Mouse (Mus musculus) adipocyte (in vitro differentiated cells): Measurements from ENCODE around the gene Pde4b.
A peak's percentile ranks its signal among the peaks of the same experiment; 100 is the strongest.

Source experiments
- DNase-seq: peaks from one replicate; pipeline ENCODE4 v3.0.0-alpha.2; 2016; ENCODE audit warnings: low spot score

Gene Pde4b

DNA sequence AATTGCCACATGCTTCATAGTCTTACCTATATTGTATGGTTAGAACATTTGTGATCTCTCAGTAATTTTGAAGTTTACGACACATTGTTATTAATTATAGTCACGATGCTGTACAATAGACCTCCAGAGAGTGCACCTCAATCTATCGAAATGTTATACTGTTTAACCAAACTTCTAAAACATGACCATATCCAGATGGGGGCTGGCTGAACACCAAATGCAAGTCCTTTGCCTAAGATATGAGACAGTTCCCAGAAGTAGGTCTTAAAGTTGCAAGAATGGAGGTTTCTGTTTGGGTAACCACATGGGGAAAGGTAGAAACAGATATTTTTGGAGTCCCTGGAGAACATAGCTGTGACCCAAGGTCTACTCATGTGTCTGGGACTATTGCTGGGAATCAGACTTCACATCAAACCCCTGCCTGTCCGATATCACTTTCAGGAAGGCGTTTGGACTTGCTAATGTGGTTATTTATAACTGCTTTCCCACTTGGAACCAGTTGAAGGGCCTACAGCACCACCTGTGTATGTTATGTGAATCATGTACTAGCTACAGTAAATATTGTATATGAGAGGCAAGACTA, 452.3 kb downstream of the Pde4b start:
- DNase-seq = no peak

GRCm38 (mm10) chr4:102542976-102543375, 455.6 kb downstream of the Pde4b start:
- DNase-seq = peak; percentile 65

DNA sequence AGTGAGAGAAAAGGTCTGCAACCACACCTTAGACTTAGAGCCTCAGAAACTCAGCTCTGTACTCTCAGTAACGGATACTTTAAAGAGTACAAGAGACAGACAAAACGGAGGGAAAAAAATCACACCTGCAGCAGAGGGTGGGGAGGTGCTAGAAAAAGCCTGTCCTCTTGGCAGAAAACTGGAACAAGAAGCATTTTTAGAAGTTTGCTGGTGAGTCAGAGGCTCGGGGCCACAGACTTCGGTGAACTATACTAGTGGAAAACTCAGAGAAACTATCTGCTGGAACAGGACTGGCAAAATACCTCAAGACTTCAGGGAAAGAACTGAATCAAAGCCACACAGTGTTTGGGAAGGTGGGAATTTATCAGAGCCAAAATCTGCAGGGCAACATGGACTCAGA, 457.9 kb downstream of the Pde4b start:
- peak; percentile 23 for DNase-seq

DNA sequence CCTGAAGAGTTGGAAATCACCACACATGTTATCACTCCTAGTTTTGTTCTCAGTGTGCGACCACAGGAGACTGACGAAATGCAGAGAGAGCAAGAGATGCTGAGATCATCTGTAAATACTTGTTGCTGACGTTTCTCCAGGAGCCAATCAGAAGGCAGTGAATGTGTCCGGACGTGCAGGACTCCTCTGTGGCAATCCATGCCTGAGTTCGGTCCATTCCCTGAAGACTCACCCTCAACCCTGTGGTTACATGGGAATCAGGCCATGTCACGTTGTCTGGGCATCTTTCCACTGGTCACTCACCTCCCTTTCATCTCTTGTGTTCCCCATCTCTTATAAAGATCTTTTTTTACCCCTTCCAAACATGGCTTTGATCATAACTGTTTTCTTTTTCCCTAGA, 468.2 kb downstream of the Pde4b start:
- DNase-seq = no peak

GRCm38 (mm10) chr4:102557006-102557405, 469.7 kb downstream of the Pde4b start:
- no peak for DNase-seq

GRCm38 (mm10) chr4:102557508-102558220, 470.3 kb downstream of the Pde4b start:
- DNase-seq = no peak

DNA sequence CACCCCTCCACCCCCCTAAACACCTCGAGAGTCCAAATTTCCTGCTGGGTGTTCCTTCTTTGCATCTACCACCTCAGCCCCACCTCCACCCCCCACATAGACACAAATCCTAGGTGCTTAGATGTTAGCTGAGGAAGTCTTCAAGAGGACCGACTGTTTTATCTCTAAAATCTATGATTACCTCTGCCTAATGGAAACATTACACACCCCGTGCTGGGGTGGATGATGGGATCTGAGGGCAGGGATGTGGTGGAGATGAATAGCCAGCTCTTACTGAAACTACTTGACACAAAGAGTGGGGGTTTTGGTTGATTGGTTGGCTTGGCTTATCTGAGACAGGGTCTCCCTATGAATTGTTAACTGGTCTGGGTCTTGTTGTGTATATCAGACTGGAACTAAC, 471.0 kb downstream of the Pde4b start:
- DNase-seq = no peak

DNA sequence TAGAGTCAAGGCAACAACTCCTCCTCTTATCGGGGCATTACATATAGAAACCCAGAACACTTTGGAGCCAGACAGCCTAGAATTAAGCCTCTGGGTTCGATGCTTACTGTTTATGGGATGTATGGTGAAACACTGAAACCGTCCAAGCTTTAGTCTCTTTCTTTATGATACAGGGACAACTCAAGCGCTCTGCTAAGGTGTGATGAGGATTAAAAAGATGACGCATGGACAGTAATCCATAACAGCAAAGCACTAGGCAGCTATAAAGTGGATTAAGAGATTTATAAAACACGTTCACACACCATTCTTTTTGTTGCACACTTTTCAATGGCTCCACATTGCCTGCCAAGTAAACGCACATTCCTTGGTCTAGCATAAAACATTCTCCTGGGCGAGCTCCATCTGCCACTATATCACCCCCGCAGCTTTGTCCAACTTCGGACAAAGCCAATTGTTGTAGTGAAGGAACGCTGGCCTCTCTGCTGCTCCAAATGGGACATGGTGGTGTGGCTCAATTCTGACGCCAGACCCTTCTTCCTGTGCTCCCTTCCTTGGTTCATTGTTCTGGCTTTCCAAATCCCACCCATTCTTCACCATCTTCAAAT, 473.4 kb downstream of the Pde4b start:
- DNase-seq = no peak

GRCm38 (mm10) chr4:102563273-102563855, 476.0 kb downstream of the Pde4b start:
- no peak for DNase-seq

DNA sequence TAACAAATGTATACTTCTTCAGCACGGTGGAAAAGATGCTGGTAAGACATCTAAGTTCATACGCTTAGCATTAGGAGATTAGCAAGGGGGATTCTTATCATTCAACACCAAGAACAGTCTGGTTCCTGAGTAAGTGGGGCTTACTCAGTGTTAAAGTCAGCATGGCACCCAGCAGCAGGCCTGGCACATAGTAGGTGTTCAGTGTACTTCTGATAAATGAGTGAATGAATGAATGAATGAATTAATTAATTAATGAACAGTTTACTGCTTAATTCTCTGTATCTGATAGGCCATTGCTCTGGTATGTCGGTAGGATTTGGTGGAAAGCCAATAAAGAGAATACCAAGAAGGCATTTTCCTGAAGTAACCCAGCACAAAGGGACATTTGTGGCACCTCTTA, 476.9 kb downstream of the Pde4b start:
- DNase-seq = no peak

DNA sequence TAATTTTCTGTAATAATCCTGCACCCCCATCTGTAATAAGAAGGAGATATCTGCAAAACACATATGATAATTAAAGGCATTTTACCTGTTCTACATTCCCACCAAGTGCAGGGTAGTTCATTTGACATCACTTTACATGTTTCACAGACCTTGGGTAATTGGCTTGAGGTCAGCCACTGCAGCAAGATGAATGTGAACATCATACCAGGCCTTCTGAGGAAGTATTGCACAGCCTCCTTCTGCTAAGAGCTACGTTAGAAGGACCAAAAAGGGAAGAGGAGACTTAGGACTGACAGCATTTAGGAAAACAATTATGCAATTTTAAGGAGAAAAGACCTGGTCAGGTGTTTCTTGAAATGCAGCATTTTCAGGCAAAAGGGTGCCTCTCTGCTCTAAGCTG, 479.1 kb downstream of the Pde4b start:
- DNase-seq = no peak

- no peak for DNase-seq
Measured at GRCm38 (mm10) chr4:102567111-102567510, 479.8 kb downstream of the Pde4b start.

- peak; percentile 69 for DNase-seq
Measured at GRCm38 (mm10) chr4:102567676-102568254, 480.4 kb downstream of the Pde4b start.

GRCm38 (mm10) chr4:102568591-102568990, 481.2 kb downstream of the Pde4b start:
- DNase-seq = peak; percentile 67

GRCm38 (mm10) chr4:102569101-102569583, 481.8 kb downstream of the Pde4b start:
- DNase-seq = no peak

DNA sequence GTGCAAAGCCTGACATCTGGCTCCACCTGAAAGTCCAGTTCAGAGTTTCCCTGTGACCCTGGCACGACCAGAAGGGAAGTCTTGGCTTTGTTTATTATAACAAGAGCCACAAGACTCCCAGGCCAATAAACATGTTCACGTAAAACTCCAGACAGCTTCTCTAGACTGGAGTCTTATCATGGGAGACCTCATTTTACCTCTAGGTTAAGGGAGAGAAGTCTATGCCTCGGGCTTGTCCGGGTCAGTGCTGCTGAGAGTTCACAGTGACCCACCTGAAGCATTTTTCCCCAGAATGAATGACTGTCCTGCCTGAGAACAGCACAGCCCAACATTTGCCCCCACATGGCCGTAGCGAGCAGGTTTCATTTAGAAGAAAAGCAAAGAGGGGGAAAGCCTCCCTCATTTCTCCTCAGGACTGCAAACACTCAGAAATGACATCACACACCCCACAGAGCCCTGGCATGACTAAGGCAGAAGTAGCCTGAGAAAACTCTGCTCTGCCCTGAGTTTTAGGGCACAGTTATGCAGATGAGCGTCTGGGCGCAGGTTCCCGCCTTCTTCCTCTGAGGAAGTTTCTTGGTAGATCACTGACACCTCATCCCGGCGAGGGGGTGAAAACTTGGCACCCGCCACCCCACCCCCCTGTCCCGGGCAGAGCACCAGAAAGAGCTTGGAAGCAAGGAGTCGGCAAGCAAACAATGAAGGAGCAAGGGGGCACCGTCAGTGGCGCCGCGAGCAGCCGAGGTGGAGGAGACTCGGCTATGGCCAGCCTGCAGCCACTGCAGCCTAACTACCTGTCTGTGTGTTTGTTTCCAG, 482.8 kb downstream of the Pde4b start:
- DNase-seq = peak; percentile 80

DNA sequence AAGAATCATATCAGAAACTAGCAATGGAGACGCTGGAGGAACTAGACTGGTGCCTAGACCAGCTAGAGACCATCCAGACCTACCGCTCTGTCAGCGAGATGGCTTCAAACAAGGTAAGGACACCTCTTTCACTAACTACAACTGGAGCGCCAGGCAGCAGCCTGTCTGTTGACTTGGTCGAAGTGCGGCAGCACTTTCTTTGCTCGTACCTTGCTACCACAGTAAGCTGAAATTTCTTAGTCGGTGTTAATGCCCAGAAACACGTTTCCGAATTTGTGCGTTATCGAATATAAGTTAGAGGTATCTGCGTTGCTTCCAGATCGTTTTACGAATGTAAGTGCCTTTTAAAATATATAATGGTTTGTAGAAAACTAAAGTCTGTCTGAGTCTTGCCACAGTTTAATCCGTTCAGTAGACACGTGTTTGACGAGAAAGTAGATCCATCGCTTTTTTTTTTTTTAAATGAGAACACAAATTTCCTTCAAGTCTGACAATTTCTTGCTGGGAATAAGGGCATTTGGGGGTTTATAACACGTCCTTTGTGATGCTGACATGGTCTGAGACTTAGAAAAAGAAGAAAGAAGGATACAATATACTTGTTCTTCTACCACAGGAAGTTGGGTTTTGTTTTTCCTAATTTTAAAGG, 483.5 kb downstream of the Pde4b start:
- peak; percentile 54 for DNase-seq

DNA sequence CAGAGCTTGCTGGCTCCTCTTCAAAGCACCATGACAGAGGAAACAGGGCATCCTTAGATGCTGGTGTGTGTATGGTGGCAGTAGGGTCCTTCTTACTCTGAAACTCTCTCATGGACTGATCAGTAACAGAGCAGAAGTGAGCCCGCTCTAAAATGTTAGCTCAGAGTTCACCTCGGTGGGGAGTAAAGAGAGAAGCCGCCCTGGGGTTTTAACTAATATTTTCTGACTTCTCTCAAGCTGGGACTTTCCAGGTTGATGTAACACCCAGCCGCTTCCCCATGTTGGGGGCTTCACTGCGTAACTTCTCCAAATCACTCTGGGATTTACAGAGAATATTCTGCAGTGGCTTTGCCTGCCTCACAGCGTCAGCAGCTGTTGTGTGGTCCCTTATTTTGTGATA, 484.7 kb downstream of the Pde4b start:
- DNase-seq = no peak

DNA sequence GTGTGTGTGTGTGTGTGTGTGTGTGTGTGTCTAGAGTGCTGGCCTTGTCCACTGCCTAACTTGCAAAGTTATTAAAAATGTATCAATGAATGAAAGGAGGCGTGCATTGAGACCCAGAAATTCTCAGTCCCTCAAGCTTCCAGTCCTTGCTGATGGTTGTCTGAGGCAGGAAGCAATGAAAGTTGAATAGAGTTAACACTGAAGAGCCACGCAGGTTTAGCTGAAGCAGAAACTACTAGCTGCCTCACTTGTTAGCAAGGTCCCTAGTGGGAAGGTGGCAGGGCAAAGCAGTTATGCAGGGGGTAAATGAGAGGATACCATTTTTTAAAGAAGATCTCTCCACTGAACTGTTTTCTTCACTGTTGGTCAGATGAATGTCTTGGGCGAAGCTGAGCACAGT, 485.2 kb downstream of the Pde4b start:
- DNase-seq = no peak

DNA sequence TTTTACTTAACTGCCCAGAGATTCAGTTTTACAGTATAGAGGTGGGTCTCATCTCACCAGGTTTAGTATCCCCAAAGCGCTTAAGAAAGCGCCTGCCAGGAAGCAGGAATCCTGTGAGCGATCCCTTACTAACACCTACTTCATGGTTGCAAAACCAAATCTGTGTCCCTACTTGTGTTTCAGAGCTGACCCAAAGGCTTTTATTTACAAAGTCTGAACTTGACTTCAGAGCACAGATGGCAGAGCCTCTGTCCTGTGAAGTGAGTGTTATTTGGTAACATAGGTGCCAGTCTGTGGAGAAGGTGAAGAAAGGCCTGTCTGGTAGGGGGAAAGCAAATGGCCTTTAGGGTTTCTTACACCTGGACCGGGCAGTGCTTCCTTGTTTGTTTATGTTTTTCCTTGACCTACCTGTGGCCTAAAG, 486.0 kb downstream of the Pde4b start:
- DNase-seq = peak; percentile 19

GRCm38 (mm10) chr4:102574226-102574625, 486.9 kb downstream of the Pde4b start:
- DNase-seq = peak; percentile 31
